Mouse (Mus musculus) ES-Bruce4 (cell line): Measurements from ENCODE around the gene Nectin4.

Source experiments
- CTCF ChIP-seq: IDR thresholded peaks from one replicate; pipeline ENCODE4 v1.8.1; 2011; ENCODE audit warnings: low read depth, low read length
- EP300 ChIP-seq: IDR thresholded peaks from 2 replicates; pipeline ENCODE4 v1.6.1; 2011; ENCODE audit warnings: low read depth, low read length; ENCODE audit not compliant: insufficient read depth
- POLR2A ChIP-seq: IDR thresholded peaks from one replicate; pipeline ENCODE4 v1.8.1; 2011; ENCODE audit warnings: low read length; ENCODE audit not compliant: insufficient read depth

DNA sequence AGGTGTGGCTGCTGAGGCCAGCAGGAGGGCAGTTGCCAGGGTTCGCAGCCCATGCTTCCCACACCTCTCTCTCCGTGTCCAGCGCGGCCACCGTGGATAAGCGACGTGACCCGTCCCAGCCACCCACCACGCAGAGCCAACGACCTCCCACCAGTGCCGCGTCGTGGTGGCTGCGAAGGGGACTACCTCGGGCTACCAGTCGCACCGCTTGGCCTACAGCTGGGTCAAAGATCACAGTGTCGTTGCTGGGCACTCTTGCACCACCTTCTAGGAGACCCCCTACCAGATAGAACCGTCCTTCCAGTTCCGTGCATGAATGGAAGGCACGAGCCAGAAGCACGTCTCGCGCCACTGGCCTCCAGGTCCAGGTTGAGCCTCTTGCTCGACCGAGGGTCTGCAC is 9.6 kb upstream of the Nectin4 start:
- TF ChIP-seq CTCF (no peak), POLR2A (no peak), EP300 (no peak)
